Mouse (Mus musculus): ENCODE results near the gene Artn.

- TF ChIP-seq POLR2A (IDR thresholded peaks at IDR 0.05; ENCODE audit: insufficient read depth, low read depth, low read length) (no peak), CTCF (IDR thresholded peaks at IDR 0.05) (no peak), EP300 (IDR thresholded peaks at IDR 0.05; ENCODE audit: insufficient read depth, low read depth, low read length) (no peak)
Observed at GRCm38 (mm10) chr4:117964346-117965025, 34.9 kb upstream of the Artn start.

All from heart, adult 2 months (tissue).